Mouse (Mus musculus) thymus, postnatal 14 days (tissue): ENCODE data around the gene Cped1.

ENCODE experiments used
- DNase-seq: peaks from one replicate; pipeline ENCODE4 v3.0.0; 2021

Cped1 gene

DNA sequence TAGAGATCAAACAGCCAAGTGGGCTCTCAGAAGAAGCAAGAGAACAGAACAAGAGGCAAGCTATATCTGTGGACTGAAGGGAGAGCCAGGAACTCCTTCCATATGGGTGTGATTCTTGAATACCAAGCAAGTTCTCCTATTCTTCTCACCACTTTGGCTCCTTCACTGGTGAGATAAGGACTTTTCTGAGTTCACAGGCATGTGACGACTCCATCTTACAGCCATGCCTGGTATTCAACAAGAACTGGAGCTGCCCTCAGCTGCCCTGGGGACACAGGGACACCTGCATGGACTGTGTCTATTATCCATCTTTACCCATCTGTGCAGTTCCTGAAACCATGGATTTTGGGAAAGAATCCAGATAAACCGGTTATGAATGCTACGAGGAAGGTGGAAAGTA, 15.2 kb downstream of the Cped1 start:
- no peak for DNase-seq

DNA sequence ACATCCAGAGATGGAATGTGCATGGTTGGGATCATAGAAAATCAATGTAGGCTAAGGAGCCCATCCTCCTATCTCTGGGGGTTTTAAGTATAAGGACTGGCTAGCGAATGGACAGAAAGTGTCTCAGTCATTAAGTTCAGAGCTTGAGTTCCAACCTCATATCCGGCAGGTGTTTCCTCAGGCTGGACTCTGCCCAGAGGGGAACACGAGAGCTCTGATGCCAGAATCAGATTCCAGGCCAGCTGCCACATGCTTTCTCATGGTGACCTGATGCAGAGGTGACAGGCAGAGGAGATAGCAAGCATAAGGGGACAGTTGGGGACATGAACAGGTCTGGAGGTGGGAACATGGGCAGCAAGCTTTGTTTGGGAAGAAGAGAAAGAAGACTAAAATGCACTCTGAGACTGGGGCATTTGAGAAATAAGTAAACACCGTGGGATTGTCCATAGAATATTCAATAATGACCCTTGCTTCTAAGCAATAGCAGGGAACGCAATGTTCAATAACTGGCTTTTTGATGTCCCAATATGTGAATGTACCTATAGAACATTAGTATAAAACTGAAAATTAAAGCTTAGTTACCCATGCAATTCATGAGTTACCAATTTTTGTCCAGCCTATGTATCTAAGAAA, 15.7 kb downstream of the Cped1 start:
- no peak for DNase-seq

DNA sequence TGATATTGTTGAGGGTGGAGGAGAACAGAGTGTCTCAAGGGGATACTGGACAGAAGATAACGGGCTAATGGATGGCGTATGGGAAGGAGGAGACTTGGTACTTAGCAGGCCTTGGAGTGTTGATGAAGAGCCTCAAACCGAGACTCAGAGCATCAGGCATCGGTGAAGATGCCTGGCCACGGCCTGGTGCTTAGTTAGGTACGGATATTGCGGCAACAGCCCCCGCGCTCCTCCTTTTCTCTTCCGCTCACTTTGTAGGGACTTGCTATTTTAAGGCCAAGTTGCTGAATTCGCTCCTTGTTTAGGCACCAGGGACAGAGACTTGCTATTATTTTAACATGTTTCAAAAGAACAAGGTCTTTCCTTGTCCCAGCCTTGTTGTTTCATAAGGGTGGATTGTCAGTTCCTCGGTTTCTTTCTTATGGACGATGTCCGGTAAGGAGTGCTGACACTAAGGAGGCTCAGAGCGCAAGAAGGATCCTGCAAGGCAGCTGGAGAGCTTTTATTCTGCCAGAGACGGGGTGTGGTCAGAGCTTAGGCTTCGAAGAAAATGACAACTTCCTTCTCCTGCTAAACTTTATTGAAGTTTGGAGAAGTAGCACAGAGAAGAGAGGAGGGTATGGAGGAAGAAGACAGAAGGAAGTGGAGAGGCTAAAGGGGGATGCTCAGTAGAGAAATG, 16.9 kb downstream of the Cped1 start:
- DNase-seq = no peak

DNA sequence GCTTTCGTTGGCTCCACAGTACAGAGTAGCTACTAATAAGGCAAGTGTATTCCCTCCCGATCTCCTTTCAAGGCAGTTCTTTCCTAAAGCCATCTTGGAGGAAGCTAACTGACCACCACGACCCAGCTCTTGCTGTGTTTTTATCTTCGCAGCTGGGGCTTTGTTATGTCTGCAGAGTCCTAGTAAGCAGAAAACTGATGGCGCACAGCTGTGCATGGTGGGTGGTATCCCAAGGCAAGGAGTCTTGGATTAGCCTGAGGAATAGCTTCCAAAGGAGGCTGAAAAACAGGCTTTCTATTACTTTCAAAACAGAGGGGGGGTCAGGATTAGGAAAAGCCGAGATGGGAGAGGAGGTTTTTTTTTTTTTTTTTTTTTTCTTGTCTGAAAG, 17.5 kb downstream of the Cped1 start:
- DNase-seq = no peak

DNA sequence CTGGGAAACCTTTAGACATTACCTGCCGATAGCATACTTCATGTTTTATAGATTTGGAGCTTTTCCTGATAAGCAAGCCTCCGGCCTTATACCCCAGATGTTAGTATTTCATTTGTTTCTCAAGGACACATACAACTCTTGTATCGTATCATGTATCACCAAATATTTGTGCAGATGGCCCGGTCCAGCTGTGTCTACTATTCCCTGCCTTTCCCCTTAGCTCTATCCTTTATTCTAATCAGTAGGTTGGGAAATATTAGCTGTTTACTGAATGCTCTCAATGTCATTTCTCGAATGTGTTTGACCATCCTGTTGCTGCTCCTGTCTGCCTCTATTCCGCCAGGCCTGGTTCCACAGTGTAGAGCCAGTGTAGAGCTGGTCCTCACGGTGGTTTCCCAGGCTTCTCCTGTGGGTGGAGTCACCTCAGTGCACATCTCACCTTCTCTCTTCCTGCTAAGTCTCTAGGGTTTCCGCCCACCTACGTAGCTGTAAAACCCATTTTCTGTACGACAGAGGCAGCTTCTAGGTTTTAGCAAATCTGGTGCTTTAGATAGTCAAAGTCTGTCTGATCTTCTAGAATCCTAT, 18.3 kb downstream of the Cped1 start:
- no peak for DNase-seq

DNA sequence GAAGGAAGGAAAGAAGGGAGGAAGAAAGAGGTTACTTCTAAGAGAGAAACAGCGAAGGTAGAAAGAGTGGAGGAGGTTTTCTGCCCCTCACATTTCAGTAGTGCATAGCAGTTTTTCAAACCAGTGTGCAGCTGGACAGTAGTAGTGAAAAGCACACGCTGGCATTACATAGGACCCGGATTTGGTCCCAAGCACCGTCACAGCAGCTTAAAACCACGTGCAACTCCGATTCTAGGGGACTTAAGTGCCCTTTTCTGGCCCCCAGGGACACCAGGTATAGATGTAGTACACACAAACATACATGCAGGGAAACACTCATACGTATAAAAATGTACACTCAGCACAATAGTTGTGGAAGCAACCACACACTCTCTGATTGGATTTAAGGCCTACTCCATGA, 22.6 kb downstream of the Cped1 start:
- DNase-seq = no peak

DNA sequence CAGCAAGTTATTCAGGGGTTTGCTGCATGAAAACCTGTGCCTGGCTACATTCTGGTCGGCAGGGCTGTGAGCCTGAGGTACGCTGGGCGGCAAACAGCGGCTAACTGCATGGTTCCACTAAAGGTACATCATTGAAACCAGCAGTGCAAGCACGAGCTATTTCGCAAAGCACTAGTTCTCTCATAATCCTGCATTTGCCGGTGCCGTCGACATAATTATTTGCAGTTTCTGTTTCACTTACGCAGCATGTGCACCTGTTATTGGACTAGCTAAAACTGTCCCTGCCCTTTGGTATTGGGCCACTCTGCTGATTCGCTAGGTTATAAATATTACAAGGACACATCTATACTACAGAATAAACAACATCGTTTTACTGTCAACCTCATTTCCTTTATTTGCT, 24.5 kb downstream of the Cped1 start:
- DNase-seq = no peak

DNA sequence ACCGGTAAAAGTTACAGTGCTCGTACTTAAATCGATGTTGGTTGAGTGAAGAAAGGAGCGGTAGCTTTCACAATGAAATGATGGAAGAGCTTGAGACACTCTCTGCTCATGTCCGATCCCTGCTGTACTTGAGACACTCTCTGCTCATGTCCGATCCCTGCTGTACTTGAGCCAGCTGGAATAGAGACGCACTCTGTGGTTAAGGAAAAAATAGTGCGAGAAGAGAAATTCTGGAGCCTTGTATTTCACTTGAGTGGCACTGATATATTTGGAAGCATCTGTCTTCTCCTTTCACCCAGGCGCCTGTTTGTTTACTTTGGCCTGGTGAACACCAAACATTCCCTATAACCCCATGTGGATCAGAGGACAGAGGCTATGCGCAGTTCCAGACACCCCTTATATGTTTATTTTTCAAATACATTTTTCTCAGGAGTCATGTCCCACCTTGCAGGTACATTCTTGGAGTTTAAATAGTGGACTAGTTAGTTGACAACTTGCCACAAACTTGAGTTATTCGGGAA, 25.1 kb downstream of the Cped1 start:
- DNase-seq = no peak

DNA sequence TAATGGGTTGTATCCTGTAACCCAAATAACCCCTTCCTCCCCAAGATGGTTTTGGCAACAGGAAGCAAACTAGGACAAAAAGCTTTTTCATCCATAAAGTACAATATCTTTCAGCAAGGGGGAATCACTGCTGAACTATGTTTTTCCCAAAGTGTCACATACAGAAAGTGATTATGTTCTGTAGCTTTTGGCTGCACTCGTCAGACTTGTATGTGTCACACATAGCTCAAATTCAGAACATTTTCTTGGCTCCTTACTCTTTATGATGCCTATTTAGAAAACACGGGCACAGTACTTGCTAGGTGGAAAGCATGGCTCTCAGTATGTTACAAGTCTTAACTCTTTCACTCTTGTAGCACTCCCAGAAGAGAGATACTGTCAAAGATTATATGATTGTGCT, 25.8 kb downstream of the Cped1 start:
- DNase-seq = no peak

DNA sequence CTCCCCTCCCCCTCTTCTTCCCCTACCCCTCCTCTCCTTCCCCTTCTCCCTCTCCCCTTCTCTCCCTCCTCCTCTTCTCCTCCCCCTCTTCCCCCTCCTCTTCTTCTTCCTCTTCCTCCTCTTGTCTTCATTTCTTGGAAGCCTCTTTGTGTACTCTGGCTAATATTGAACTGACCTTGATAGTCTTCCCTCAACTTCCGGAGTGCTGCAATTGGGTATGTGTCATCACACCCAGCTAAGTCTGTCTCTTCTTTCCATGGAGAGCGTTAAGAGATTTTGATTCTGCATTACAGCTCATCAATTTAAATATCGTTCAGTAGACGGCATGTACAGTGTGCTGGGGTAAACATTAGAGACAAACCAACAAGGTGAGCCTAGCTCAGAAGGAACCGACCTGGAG, 26.4 kb downstream of the Cped1 start:
- DNase-seq = no peak

DNA sequence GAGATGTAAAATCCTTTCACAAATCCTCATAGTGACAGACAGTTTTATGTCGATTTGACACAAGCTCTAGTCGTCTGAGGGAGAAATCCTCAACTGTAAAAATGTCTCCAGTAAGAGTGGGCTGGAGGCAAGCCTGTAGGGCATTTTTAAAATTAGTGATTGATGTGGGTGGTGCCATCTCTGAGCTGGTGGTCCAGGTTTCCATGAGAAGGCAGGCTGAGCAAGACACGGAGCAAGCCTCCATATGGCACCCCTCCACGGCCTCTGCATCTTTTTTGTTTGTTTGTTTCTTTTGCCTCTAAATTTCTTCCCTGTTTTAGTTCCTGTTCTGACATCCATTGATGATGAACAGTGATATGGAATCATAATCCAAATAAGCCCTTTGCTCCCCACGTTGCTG, 26.8 kb downstream of the Cped1 start:
- DNase-seq = no peak

DNA sequence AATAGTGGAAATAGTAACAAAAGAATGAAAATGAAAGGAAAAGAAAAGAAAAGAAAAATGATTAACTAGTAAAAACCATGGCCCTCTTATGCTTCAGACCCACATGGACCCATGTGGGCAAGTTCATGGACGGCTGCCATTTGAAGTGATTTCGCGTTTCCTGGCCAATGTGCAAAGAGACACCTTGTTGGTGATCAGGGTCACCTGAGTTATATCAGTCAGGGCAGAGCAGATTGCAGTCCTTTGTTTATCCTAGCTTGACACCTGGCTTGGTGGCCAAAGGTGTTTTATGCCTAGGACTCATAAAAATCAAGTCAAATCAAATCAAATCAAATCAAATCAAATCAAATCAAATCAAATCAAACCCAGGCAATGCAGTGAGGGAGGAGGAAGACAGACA, 27.7 kb downstream of the Cped1 start:
- no peak for DNase-seq

DNA sequence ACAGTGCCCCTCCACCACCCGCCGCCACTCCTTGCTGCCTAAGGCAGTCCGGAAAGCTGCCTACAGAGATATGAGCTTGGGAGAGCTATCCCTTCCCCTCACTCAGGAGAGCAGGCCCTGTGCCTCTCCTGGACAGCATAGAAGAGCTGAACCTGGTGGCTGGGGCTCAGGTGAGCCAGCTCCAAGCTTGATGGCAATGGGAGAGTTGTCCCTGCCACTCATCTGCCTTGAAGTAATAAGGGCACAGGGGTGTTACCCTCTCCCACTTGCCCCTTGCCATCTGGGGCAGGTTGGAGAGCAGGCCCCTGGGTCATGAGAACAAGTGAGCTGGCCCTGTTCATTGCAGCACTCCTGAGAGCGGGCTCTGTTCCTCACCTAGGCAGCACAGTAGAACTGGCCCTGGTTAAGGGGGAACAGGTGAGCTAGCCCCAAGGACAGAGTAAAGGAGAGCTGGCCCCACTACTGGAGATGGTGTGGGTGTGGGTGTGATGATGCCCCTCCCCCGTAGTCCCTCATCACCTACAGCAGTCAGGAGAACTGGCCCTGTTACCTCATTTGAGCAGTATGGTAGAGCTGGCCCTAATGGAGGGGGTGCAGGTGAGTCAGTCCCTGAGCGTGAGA, 28.7 kb downstream of the Cped1 start:
- no peak for DNase-seq

DNA sequence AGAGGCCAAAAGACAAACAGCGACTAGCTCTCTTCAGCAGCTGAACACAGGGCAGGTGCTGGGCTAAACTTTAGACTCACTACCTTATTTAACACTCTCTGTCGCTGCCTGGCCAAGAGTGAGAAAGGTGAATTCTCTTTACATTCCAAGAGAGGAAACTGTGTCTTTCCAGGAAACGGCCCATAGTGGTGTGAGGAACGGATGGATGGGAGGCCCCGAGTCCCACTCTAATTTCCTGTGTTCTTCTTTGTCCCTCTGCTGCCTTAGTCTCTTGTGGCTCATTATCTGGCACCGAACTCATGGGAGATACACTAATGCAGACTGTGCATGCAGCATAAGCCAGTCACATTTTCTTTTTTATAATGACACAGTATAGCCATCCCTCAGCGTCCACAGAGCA, 31.9 kb downstream of the Cped1 start:
- no peak for DNase-seq

DNA sequence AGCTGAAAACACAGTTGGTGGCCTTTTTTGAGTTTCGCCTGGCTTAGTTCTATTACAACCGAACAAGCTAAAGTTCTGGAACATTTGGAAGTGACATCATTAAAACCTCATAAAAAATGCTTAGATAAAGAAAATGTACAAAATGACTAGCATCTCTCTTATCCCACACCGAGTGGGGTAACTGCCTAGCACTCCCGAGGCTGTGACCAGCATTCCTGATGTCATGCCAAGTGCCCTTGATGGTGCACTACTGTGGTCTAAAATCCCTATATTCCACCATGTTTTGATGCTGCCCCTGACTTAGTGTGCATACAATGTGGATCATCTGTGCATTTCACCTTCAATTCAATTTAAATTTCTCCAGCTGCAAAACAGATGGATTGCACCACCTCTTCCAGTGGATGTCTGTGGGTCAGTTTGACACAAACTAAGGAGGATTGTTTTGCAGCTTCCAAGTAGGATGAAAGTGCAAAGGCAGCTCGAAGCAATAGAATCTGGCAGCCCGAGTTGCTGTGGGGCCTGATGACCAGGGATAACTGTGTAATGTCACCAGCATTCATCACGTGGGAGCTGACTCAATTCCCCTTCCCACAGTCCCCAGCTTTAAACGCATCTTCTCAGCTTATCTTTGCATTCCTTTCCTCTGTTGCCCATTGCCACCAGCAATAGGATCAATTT, 33.2 kb downstream of the Cped1 start:
- no peak for DNase-seq

DNA sequence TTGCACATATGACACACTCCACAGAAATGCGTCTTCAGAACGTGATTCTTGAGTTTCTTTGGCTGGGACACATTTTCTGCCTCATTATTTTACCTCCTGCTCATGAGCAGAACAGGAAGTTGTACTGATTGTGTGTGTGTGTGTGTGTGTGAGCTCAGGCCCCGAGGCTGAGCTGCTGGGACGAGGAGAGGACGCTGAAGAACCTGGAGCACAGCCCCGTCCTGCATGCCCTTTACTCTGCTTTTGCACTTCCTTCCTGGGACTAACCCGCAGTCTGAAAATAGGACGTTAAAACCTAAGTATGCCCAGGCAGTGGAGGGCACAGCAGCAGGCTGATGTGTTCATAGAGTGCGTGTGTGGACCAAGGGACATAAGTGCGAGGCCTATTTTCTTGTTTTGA, 33.9 kb downstream of the Cped1 start:
- no peak for DNase-seq

DNA sequence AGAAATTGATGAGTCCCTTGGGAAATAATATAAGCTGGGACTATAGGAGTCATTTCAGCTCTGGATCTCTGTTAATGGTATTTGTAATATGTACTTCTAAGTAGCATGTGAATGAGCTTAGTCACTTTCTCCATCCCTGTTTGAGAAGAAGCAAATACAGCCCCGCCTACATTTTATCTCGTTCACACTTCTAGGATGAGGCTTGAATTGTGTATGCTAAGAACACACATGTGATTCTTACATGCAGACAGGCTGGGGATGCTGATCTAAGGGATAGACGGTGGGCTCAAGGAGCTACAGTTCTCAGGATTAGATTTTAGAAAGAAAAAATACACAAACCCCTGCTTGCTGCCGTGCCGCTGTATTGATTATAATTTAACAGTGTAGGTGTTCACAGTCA, 35.0 kb downstream of the Cped1 start:
- no peak for DNase-seq

DNA sequence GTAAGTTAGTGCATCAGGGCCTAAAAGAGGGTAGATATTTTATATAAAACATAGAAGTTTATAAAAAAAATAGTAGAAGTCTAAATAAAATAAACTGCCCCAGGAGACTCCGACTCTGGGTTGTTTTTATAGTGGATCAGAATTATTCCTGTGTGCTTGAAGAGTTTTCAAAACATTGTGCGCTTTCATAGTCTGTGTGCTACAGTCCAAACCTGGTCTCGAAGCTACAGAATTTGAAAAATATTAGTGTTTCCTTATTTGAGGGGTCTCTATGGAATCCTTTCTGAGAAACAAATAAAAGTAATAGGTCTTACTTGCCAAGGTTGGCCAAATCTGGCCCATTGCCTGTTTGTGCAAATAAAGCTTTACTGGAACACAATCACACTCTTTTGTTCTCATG, 35.6 kb downstream of the Cped1 start:
- no peak for DNase-seq

DNA sequence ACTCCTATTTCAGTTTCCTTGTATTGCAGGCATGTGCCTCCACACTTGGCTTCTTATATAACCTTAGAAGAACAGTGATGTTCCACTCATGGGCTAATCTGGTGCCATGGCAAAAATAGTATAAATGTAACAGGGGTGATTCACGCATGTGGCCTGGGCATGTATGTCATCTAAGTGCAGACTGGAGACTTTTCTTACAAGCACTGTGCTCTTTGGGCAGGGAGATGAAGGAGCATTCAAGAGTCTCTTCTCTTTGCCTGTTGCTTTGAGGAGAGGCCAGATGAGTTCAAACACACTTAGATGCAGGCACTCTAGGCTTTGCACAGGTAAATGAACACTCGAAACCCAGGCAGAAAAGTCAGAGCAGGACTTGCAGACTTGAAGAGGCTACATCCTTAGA, 38.5 kb downstream of the Cped1 start:
- DNase-seq = no peak

DNA sequence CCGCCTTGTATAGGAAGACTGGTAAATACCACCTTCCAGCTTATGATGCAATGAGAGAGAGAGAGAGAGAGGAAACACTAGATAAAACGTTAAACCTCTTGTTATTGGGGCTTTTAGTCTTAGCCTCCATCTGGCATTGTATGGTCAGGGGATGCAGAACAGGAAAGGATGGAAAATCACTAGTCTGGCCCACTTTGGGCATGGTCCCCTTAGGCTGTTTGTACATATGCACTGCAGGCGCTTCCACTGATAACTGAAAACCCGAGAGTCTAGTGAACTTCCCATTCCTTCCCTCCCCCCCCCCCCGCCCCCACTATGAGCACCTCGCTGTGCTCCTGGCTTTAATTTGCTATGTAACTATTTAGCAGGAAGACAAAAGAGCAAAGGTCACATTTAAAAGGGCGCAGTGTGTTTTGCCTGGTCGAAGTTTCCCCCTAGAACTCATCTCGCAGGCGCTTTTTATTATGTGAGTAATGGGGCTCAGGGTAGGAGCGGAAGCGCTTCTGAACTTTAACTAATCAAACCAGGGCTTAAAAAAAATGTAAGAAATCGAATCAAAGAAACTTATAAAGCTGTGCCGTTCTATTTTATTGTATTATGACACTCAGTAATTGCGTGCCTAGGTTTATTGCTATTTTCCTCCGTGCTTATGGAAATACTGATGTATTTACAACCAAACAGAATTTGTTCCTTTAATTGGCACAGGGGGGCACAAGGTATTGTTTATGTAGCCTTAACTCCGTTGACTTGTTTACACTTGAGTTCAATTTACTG, 40.1 kb downstream of the Cped1 start:
- no peak for DNase-seq

DNA sequence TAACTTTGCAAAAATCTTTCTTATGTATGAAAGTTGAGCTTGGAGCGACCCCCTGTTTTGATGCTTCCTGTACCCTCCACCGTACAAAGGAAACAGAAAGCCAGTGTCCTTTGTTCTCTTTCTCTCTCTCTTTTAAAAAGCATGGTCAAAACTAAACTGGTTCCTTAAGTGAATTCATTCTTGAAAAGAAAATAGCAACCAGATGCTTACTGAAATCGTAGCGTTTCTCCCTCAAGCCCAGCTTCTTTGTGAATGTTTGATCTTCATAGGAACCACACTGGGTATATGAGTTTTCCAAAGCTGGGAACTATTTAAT, 40.6 kb downstream of the Cped1 start:
- DNase-seq = no peak

DNA sequence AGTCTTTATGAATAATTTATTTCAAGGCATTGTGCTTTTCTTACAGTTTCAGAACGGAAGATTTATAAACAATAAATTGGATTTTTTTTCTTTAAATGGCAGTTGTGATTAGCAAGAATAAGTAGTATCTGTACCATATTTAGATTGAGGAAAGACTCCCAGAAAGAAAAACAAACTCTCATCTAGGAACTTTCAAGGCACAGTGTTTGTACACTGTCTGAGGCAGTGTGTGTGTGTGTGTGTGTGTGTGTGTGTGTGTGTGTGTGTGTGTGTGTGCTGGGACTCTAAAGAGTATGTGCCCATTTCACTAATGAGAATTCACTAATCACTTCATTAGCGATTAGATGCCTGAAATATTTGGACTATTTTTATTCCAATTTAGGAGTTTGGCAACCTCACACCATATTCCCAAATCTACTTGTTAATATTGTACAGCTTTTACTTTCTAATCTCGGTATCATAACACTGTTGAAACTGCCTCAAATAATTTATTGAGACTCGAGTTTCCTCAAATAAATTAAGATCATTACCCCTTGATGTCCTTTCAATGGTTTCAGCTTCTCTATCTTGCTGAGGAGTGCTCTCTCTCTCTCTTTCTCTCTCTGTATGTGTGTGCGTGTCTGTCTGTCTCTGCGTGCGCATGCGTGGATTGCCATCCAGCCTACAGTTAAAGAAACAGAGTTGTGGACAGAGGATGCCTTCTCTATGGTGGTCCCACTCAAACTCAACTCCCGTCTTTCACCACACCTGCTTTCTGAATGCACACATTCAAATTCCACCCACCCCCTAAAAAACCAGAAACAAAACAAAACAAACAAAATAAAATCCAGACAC, 41.3 kb downstream of the Cped1 start:
- DNase-seq = no peak
